Mouse (Mus musculus): Measurements from ENCODE around the gene Naalad2. TPM values are rescaled to one million over a fixed set of nuclear protein-coding genes. Genes with fewer than 3 reads are reported as not detected.

Naalad2 gene
- polyA plus RNA-seq (2015; fragmentation: Illumina TruSeq; extraction: RNeasy Lipid Tissue Mini Kit (QIAGEN cat#74804); ENCODE audit: insufficient read depth, low replicate concordance): 3.0 TPM

DNA sequence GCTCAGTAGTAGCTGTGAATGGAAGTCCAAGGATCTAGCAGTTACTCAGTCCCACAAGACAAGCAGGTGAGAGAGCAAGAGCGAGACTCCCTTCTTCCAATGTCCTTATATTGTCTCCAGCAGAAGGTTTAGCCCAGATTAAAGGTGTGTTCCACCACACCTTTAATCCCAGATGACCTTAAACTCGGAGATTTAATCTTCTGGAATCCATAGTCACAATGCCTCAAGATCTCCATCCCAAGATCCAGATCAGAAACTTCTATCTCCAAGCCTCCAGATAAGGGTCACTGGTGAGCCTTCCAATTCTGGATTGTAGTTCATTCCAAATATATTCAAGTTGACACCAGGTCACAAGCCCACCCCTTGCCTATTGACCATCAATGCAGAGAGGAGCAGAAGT is at the start of gene Naalad2:
Gene Naalad2 (minus strand): TSS at position 101 of the 400 bp plus-strand sequence.

DNA sequence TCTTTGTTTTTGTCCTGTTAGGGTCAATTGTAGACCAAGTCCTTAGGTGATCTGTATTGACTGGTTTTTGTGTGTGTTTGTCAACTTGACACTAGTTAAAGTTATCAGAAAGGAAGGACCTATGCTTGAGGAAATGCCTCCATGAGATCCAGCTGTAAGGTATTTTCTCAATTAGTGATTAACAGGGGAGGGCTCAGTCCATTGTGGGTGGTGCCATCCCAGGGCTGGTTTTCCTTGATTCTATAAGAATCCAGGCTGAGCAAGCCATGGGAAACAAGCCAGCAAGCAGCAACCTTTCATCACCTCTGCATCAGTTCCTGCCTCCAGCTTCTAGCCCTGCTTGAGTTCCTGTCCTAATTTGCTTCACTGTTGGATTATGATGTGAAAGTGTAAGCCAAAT is 27.6 kb upstream of the Naalad2 start, which contains the start of gene Mbd3l2:
Gene Mbd3l2 (plus strand): TSS at position 301 of the 400 bp plus-strand sequence.

DNA sequence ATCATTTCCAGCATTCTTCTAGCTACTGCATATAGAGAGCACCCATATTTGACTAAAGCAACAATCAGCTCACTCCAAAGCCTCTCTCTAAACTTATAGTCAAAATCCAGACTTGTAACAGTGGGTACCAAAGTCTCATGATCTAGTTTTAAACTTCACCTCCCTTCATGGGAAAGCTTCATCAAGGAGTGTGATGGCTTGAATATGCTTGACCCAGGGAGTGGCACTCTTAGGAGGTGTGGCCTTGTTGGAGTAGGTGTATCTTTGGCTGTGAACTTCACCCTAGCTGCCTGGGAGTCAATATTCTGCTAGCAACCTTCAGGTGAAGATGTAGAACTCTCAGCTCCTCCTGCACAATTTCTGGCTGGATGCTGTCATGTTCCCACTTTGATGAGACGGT is 1.3 kb upstream of the Naalad2 start, which contains the start of gene Ubtfl1:
Gene Ubtfl1 (plus strand): TSS at position 301 of the 400 bp plus-strand sequence.

DNA sequence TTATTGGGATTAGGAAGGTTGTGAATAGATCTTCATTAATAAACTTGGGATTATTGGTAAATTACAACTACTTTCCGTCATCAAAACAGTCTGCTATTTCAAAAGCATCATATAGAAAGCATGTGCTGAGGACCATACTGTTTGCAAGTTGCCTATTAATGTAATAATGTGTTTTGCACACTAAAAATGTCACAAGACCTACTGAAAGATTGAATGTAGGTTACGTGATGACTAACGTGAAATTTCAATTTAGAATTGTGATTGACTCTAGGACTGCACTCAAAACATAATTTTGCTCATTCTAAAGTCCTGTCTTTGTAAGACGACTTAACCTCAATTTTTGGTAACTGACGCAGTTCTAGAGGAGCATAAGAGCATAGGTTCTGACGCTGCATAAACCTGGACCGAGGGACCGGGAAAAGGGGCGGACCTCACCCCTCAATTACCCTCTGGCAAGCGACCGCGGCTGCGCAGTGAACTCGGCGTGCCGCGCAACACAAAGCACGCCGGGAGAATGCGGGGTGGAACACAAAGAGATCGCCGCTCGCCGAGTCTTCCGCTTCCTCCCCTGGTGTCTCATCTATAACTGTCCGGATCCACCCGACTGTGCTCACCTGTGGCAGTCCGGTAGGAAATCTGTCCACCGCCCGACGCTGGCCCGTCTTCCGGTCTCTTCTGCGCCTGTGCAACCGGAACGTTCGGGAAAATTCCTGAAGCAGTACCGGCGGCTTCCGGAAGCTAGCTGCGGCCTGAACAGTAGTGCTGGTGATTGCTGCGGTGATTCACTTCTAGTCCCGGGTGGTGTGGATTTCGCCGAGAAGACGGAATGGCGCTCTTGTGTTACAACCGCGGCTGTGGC is 111.0 kb downstream of the Naalad2 start, which contains the start of gene Chordc1:
Gene Chordc1 (plus strand): TSS at position 555 of the 859 bp plus-strand sequence.

Other genes with a start within 250 kb of the Naalad2 start
- 124 TPM for gene Chordc1, start 110.9 kb downstream of the Naalad2 start, polyA plus RNA-seq (2015; fragmentation: Illumina TruSeq; extraction: RNeasy Lipid Tissue Mini Kit (QIAGEN cat#74804); ENCODE audit: insufficient read depth, low replicate concordance)
- not detected for gene Ubtfl1, start 1.4 kb upstream of the Naalad2 start, polyA plus RNA-seq (2015; fragmentation: Illumina TruSeq; extraction: RNeasy Lipid Tissue Mini Kit (QIAGEN cat#74804); ENCODE audit: insufficient read depth, low replicate concordance)
- gene Mbd3l2, start 27.7 kb upstream of the Naalad2 start, polyA plus RNA-seq (2015; fragmentation: Illumina TruSeq; extraction: RNeasy Lipid Tissue Mini Kit (QIAGEN cat#74804); ENCODE audit: insufficient read depth, low replicate concordance): not detected
- 2.0 TPM for gene Zfp558, start 75.3 kb upstream of the Naalad2 start, polyA plus RNA-seq (2015; fragmentation: Illumina TruSeq; extraction: RNeasy Lipid Tissue Mini Kit (QIAGEN cat#74804); ENCODE audit: insufficient read depth, low replicate concordance)
- not detected for gene Mbd3l1, start 75.4 kb upstream of the Naalad2 start, polyA plus RNA-seq (2015; fragmentation: Illumina TruSeq; extraction: RNeasy Lipid Tissue Mini Kit (QIAGEN cat#74804); ENCODE audit: insufficient read depth, low replicate concordance)

All from spleen, adult 10 weeks (tissue).